Mouse (Mus musculus) bone marrow macrophage, adult 2 months (primary cell): ENCODE data around the gene Sypl2.

Experiments
- CTCF ChIP-seq: IDR thresholded peaks from 2 replicates; pipeline ENCODE4 v1.5.1; 2012; ENCODE audit warnings: low read depth, mild to moderate bottlenecking, low read length, moderate library complexity
- POLR2A ChIP-seq: IDR thresholded peaks from 2 replicates; pipeline ENCODE4 v1.6.1; 2012; ENCODE audit warnings: mild to moderate bottlenecking, low read depth, low read length, borderline replicate concordance

GRCm38 (mm10) chr3:108166486-108167211 is 59.8 kb downstream of the Sypl2 start:
- TF ChIP-seq CTCF (no peak), POLR2A (no peak)
